8 mouse cellular contexts compared by ENCODE assay signal in the genomic region with DNA sequence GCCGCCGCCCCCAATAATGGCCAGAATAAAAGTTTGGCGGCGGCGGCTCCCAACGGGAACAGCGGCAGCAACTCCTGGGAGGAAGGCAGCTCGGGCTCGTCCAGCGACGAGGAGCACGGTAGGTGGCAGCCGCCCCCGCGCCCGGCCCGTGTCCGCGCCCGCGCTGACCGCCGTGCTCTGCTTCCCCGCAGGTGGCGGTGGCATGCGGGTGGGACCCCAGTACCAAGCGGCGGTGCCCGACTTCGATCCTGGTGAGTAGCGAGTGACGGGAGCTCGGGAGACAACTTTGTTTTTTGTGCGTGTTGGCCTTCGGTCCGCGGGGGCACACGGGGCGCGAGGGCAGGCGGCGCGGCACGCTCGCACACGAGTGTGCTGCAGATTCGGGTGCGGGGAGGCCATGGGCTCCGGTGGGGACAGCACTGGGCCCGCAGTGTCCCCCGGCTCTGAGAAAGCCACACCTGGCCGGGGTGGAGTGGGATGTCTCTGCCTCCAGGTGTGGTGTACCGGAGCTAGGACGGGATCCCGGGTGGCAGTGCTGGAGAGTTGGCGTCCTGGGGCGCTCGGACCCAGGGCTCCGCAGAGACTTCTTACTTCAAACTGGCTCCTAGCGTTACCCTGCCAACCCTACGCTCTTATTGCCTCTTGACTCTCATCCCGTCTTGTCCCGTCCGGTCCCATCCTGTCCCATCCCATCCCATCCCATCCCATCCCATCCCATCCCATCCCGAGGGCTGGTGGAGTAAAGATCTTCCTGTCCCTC. TPM values are rescaled to one million over a fixed set of nuclear protein-coding genes. Genes with fewer than 3 reads are reported as not detected.
DNase-seq lines count a peak whose midpoint lies in the region; ATAC-seq and TF ChIP-seq lines count a peak whose summit lies in the region.

No protein-coding gene starts in this region.

- TF ChIP-seq EP300 in heart, postnatal 0 days (IDR thresholded peaks at IDR 0.05; ENCODE audit: low read depth): no peak

- peak overlapping the region; percentile 100 for H3K4me3 ChIP-seq in embryonic facial prominence, embryonic 14.5 days (ENCODE audit: low read depth, low read length)
- peak overlapping the region; percentile 97 for H3K4me3 ChIP-seq in heart, postnatal 0 days (ENCODE audit: low read depth, low read length)

- ATAC-seq in embryonic facial prominence, embryonic 14.5 days (ENCODE audit: low read depth): no peak
- 0 out of 2 replicates have a peak, but pooled peaks have one; percentile 3 for ATAC-seq in heart, postnatal 0 days (ENCODE audit: insufficient read depth, low read depth)

- TF ChIP-seq CTCF in heart, postnatal 0 days (IDR thresholded peaks at IDR 0.05; ENCODE audit: low read depth): no peak

- H3K4me2 ChIP-seq in embryonic facial prominence, embryonic 14.5 days (ENCODE audit: low read depth, low read length): peak overlapping the region; percentile 90
- H3K4me2 ChIP-seq in heart, postnatal 0 days (ENCODE audit: low read depth, low read length): peak overlapping the region; percentile 95

- H3K4me1 ChIP-seq in embryonic facial prominence, embryonic 14.5 days (ENCODE audit: control insufficient read depth, insufficient read depth, low read length): peaks cover 20% of the 10 kb centered on the region; the same call in 1 of the 2 replicates
- H3K4me1 ChIP-seq in heart, postnatal 0 days (ENCODE audit: control insufficient read depth, insufficient read depth): peaks cover 25% of the 10 kb centered on the region

- H3K27ac ChIP-seq in embryonic facial prominence, embryonic 14.5 days (replicated peaks; ENCODE audit: low read depth, low read length): peak overlapping the region; percentile 99
- H3K27ac ChIP-seq in heart, postnatal 0 days (ENCODE audit: low read depth): peak overlapping the region; percentile 99

- H3K9me3 ChIP-seq in embryonic facial prominence, embryonic 14.5 days (ENCODE audit: control insufficient read depth, low read length): no peaks in the 10 kb centered on the region
- no peaks in the 10 kb centered on the region for H3K9me3 ChIP-seq in heart, postnatal 0 days (replicated peaks; ENCODE audit: control insufficient read depth, low read length)

- H3K9ac ChIP-seq in embryonic facial prominence, embryonic 14.5 days (ENCODE audit: low read depth, low read length): peak overlapping the region; percentile 96
- peak overlapping the region; percentile 98 for H3K9ac ChIP-seq in heart, postnatal 0 days (replicated peaks; ENCODE audit: low read depth, low read length)

- DNase-seq in B cell, adult 2 months: peak; percentile 34 to 42
- peak; percentile 36 for DNase-seq in adrenal gland, adult 8-10 months
- peak; percentile 11 for DNase-seq in embryonic facial prominence, embryonic 14.5 days (ENCODE audit: low spot score)
- DNase-seq in heart, postnatal 0 days (ENCODE audit: low spot score): peak; percentile 25
- peak; percentile 27 to 69 for DNase-seq in kidney, postnatal 36 days
- DNase-seq in lung, postnatal 10 days: peak; percentile 42
- peak; percentile 36 for DNase-seq in right cerebral cortex, adult 18-20 months
- DNase-seq in urinary bladder, adult 2 months (ENCODE audit: low spot score): peak; percentile 60

- WGBS in embryonic facial prominence, embryonic 14.5 days: under 1% methylated on average over 40 of the region's 65 CpGs
- WGBS in heart, postnatal 0 days: under 1% methylated on average over 61 of the region's 65 CpGs

- H3K36me3 ChIP-seq in embryonic facial prominence, embryonic 14.5 days (ENCODE audit: control insufficient read depth, insufficient read depth, low read length): peaks cover 22% of the 10 kb centered on the region
- peaks cover 6% of the 10 kb centered on the region; the same call in 1 of the 2 replicates for H3K36me3 ChIP-seq in heart, postnatal 0 days (replicated peaks; ENCODE audit: control insufficient read depth, insufficient read depth, low read length)

- H3K27me3 ChIP-seq in embryonic facial prominence, embryonic 14.5 days (replicated peaks; ENCODE audit: control insufficient read depth, insufficient read depth, low read length): no peaks in the 10 kb centered on the region
- H3K27me3 ChIP-seq in heart, postnatal 0 days (ENCODE audit: control insufficient read depth, insufficient read depth, low read length): no peaks in the 10 kb centered on the region

RNA-seq across cellular contexts. Expression of gene Rcor1, which starts 0.8 kb away (rescaled TPM):
- total RNA-seq in adrenal gland, adult 8-10 months (2022): 10 to 100 TPM; 46.1 to 60.4 (median 50.8) TPM
- polyA plus RNA-seq in embryonic facial prominence, embryonic 14.5 days (2014; fragmentation: Nextera tagmentation; extraction: Ambion mirVana): 16.8 and 18.0 TPM in 2 replicates
- 14.2 and 19.0 TPM in 2 replicates for total RNA-seq in heart, postnatal 0 days (2014; rRNA removed; ENCODE audit: low replicate concordance)
- 4.4 and 5.1 TPM in 2 replicates for polyA plus RNA-seq in heart, postnatal 0 days (2015; fragmentation: Nextera tagmentation; extraction: Ambion mirVana)
- polyA plus RNA-seq in urinary bladder, adult 2 months (2012; rRNA removed): 12.6 and 16.6 TPM in 2 replicates
